Mouse (Mus musculus): ENCODE results near the gene Actrt2.

DNA sequence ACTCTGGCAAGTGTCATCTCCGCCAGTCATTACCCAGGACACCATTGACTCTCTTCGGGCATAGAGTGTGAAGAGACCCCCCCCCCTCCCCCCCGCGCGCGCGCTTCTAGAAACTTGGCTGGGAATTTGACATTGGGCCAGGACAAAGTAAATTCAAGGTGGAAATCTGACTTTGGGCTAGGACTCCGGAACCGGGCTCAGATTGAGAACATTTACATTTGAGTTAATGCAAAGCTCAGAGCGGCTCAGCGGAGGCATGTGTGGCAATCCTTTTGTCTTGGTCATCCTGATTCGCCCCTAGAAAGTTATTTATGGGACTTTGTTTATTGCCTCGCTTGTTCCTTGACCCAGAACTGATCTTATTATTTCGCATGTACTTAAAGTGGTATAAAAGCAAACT is 14.6 kb upstream of the Actrt2 start:
- TF ChIP-seq POLR2A (IDR thresholded peaks at IDR 0.05; ENCODE audit: control insufficient read depth, extremely low read depth, insufficient read depth, low read length, poor library complexity), result no peak
- no peak for TF ChIP-seq CTCF (IDR thresholded peaks at IDR 0.05; ENCODE audit: borderline replicate concordance, control insufficient read depth, extremely low read depth, insufficient read depth, low read length, poor library complexity)

Data from thymus, adult 2 months (tissue).